Mouse (Mus musculus) liver, adult 2 months (tissue): ENCODE data around the gene Ear14. TPM values are rescaled to one million over a fixed set of nuclear protein-coding genes. Genes with fewer than 3 reads are reported as not detected.
"Not testable (repeated sequence)": the region's sequence is repeated elsewhere in the genome, so short reads cannot be mapped to it uniquely, and the experiment has no call there.

Source experiments
- DNase-seq: peaks from one replicate; pipeline ENCODE4 v3.0.0-alpha.2; 2011; ENCODE audit warnings: low read depth, low spot score; ENCODE audit errors: extremely low read depth
- H3K27ac ChIP-seq: fragments of 200-500 bp; replicated peaks from 2 replicates; pipeline ENCODE4 v1.5.1; 2012; ENCODE audit warnings: low read depth, mild to moderate bottlenecking, control low read depth, inconsistent platforms, low read length; ENCODE audit not compliant: insufficient read depth
- H3K27me3 ChIP-seq: fragments of 200-500 bp; 2 replicates; pipeline ENCODE4 v1.6.1; 2012; ENCODE audit warnings: mild to moderate bottlenecking, moderate library complexity, low read length, inconsistent platforms; ENCODE audit not compliant: control insufficient read depth, insufficient read depth
- H3K36me3 ChIP-seq: fragments of 200-500 bp; 2 replicates; pipeline ENCODE4 v1.6.1; 2012; ENCODE audit warnings: low read length, inconsistent platforms; ENCODE audit not compliant: control insufficient read depth, insufficient read depth
- H3K4me1 ChIP-seq: fragments of 200-500 bp; 2 replicates; pipeline ENCODE4 v1.6.1; 2011; ENCODE audit warnings: low read length; ENCODE audit not compliant: control insufficient read depth, insufficient read depth
- H3K4me3 ChIP-seq: fragments of 200-500 bp; 2 replicates; pipeline ENCODE4 v1.5.1; 2011; ENCODE audit warnings: low read depth, mild to moderate bottlenecking, control low read depth, low read length, moderate library complexity; ENCODE audit not compliant: insufficient read depth
- H3K79me2 ChIP-seq: fragments of 200-500 bp; 2 replicates; pipeline ENCODE4 v1.6.1; 2012; ENCODE audit warnings: inconsistent platforms, mild to moderate bottlenecking, low read length, moderate library complexity; ENCODE audit not compliant: control insufficient read depth, insufficient read depth
- H3K9ac ChIP-seq: fragments of 200-500 bp; 2 replicates; pipeline ENCODE4 v1.6.1; 2012; ENCODE audit warnings: low read depth, mild to moderate bottlenecking, control low read depth, inconsistent platforms, low read length
- CTCF ChIP-seq: fragments of 200-500 bp; IDR thresholded peaks from 2 replicates; pipeline ENCODE4 v1.5.1; 2011; ENCODE audit warnings: low read depth, low read length, control low read depth
- POLR2A ChIP-seq: fragments of 200-500 bp; IDR thresholded peaks from 2 replicates; pipeline ENCODE4 v1.6.1; 2011; ENCODE audit warnings: low read length, control low read depth; ENCODE audit not compliant: insufficient read depth; ENCODE audit errors: extremely low read depth
- WGBS: fragments of 180-500 bp; shearing (Covaris S2); methylation state at CpG from one replicate; pipeline ENCODE4 v1.1.7; 2018; 5-methylcytosine and 5-hydroxymethylcytosine counted together
- polyA plus RNA-seq: library from polyadenylated mRNA; depleted of rRNA; stranded (reverse); fragments of >200 nt; gene quantifications from 2 replicates; pipeline ENCODE4 v1.2.3, GENCODE M21; 2012; rRNA removed
- total RNA-seq: library from RNA; depleted of rRNA; stranded (reverse); fragments of >200 nt; gene quantifications from 2 replicates; pipeline ENCODE4 v1.2.3, GENCODE M21; 2014; rRNA removed

Ear14 gene
- total and polyA plus RNA-seq, 2 experiments, result not detected

DNA sequence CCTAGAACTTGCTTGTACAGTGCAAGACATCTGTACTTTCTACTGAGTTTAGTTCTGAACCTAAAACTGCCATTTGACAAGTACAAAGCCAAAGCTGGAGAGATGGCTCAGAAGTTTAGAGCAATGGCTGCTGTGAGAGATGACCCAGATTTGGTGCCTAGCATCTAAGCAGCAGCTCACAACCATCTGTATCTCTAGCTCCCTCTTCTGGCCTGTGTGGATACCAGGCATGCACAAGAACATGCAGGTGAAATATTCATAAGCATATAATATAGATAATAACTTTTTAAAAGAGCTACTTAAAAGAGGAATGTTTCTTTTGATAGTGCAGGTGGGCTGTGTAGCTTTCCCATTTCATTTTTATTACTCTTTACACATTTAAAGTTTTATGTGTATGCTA is 37.7 kb downstream of the Ear14 start:
- Histone ChIP-seq H3K27me3 (no peaks in the 10 kb centered on the region), H3K27ac (no peak overlapping the region), H3K36me3 (no peaks in the 10 kb centered on the region), H3K79me2 (no peaks in the 10 kb centered on the region), H3K4me3 (no peak overlapping the region), H3K4me1 (no peaks in the 10 kb centered on the region), H3K9ac (no peak overlapping the region)
- peak; percentile 47 for DNase-seq
- TF ChIP-seq POLR2A, result no peak
- TF ChIP-seq CTCF, result peak; percentile 62

DNA sequence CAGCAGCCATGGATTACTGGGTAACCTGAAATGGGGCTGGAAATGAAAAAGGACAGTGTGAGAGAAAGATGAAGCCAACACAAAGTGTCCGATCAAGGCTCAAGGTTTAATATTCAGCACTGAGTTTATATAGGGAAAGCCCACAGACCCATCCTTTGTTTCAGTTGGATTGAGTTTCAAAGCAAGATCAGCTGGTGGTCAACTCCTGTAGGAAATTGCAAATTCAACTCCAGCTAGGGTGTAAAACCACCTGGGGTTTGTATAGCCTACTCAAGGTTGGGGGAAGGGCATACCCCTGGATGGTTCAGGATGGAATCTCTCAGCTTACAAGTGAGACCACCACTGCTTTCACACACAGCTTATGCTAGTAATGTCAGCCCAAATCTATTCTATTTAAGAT is 44.5 kb downstream of the Ear14 start:
- H3K27ac ChIP-seq, result no peak overlapping the region
- no peak for TF ChIP-seq POLR2A
- TF ChIP-seq CTCF, result no peak
- 93% methylated on average over 1 of the region's 1 CpGs for WGBS

DNA sequence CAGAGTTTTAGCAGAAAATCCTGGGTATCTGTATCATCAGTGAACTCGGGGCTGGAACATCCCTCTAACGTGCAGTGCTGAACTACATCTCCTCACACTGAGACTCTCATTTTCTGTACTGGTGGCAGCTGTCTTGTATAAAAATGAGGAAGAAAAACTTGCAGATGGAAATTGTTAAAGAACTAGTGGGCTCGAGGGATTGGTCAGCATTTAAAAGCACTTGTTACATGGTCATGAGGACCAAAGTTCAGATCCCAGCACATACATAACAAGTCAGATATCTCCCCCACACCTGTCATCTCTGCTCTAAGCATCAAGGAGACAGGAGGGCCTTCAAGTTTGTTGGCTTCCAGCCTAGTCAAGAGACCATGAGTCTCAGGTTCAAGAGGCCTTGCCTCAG is 47.2 kb downstream of the Ear14 start:
- H3K4me3 ChIP-seq, result no peak overlapping the region
- H3K36me3 ChIP-seq, result no peaks in the 10 kb centered on the region
- no peak for TF ChIP-seq CTCF
- no peak for TF ChIP-seq POLR2A
- WGBS, result 69% methylated on average over 3 of the region's 3 CpGs
- DNase-seq, result no peak
- H3K27ac ChIP-seq, result no peak overlapping the region
- no peaks in the 10 kb centered on the region for H3K79me2 ChIP-seq
- H3K4me1 ChIP-seq, result no peaks in the 10 kb centered on the region
- H3K9ac ChIP-seq, result no peak overlapping the region
- H3K27me3 ChIP-seq, result no peaks in the 10 kb centered on the region

More for the DNA sequence above, 44.5 kb downstream of the Ear14 start:
- Histone ChIP-seq H3K4me1 (no peaks in the 10 kb centered on the region), H3K27me3 (no peaks in the 10 kb centered on the region), H3K4me3 (no peak overlapping the region), H3K9ac (no peak overlapping the region), H3K79me2 (no peaks in the 10 kb centered on the region), H3K36me3 (no peaks in the 10 kb centered on the region)
- no peak for DNase-seq

DNA sequence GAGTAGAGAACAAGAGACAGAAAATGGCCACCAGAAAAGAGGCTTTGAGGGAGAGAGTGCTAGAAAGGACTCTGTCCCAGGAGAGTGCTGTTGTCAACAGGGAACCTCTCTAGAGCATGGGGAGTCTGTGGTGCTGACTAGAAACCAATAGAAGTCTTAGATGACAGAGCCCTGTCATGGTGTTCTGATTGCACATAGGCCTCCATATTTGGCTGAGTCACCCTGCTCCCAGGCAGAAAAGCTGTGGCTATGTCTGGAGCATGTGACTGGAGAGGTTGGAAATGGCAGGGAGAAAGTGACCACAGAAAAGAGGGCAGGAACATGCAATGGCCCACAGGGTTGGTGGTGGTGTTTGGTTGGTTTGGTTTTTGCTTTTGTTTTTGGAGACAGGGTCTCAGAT is 49.0 kb downstream of the Ear14 start:
- H3K9ac ChIP-seq, H3K4me3 ChIP-seq, H3K36me3 ChIP-seq, H3K79me2 ChIP-seq, H3K4me1 ChIP-seq, H3K27me3 ChIP-seq, H3K27ac ChIP-seq, DNase-seq: not testable (repeated sequence)

DNA sequence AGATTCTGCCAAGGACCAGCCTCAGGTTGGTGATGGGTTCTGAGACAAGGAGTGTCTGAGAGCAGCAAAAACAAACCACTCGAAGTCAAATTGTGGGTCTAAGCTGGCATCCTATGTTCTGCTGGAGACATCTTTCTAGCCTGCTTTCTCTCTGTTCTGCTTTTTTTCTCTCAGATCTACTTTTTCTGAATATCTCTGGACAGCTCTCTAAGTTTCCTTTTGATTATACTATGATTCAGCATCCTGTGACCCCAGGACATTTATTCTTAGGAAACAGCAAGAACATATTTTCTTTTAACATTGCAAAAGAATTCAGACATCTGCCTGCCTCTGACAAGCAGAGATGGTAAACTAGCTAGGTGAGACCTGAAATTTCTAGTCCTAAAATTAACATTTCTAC is 50.4 kb downstream of the Ear14 start:
- H3K27me3 ChIP-seq, result no peaks in the 10 kb centered on the region
- H3K9ac ChIP-seq, result no peak overlapping the region
- no peaks in the 10 kb centered on the region for H3K4me1 ChIP-seq
- H3K36me3 ChIP-seq, result no peaks in the 10 kb centered on the region
- no peak for TF ChIP-seq CTCF
- no peak for TF ChIP-seq POLR2A
- H3K4me3 ChIP-seq, result no peak overlapping the region
- DNase-seq, result peak; percentile 9
- WGBS, result 58% methylated on average over 1 of the region's 1 CpGs
- H3K79me2 ChIP-seq, result no peaks in the 10 kb centered on the region
- no peak overlapping the region for H3K27ac ChIP-seq

Other genes with a start within 250 kb of the Ear14 start
- 0.81 and 1.1 TPM in 2 replicates for gene Pnp2, start 247.4 kb upstream of the Ear14 start, total RNA-seq
- 0.16 TPM in 1 of 2 replicates, not detected in the other for gene Pnp2, start 247.4 kb upstream of the Ear14 start, polyA plus RNA-seq
- 0.09 TPM in 1 of 2 replicates, not detected in the other for gene Rnase10, start 195.6 kb upstream of the Ear14 start, total RNA-seq
- 0.09 and 0.11 TPM in 2 replicates for gene Rnase10, start 195.6 kb upstream of the Ear14 start, polyA plus RNA-seq
- gene Rnase9, start 161.5 kb upstream of the Ear14 start, total RNA-seq, result not detected in 2 replicates
- not detected in 2 replicates for gene Rnase9, start 161.5 kb upstream of the Ear14 start, polyA plus RNA-seq
- gene Rnase11, start 153.2 kb upstream of the Ear14 start, total RNA-seq, result not detected in 2 replicates
- not detected in 2 replicates for gene Rnase11, start 153.2 kb upstream of the Ear14 start, polyA plus RNA-seq
- gene Rnase12, start 145.7 kb upstream of the Ear14 start, total RNA-seq, result 0.27 TPM in 1 of 2 replicates, not detected in the other
- not detected in 2 replicates for gene Rnase12, start 145.7 kb upstream of the Ear14 start, polyA plus RNA-seq
- not detected in 2 replicates for gene Olfr750, start 129.0 kb upstream of the Ear14 start, total RNA-seq
- gene Olfr750, start 129.0 kb upstream of the Ear14 start, polyA plus RNA-seq, result not detected in 2 replicates
- 1,910 and 2,134 TPM in 2 replicates for gene Rnase4, start 112.3 kb upstream of the Ear14 start, total RNA-seq
- gene Rnase4, start 112.3 kb upstream of the Ear14 start, polyA plus RNA-seq, result 1,816 and 2,115 TPM in 2 replicates
- 224 and 249 TPM in 2 replicates for gene Ang, start 112.2 kb upstream of the Ear14 start, total RNA-seq
- 541 and 671 TPM in 2 replicates for gene Ang, start 112.2 kb upstream of the Ear14 start, polyA plus RNA-seq
- not detected in 2 replicates for gene Eddm3b, start 89.0 kb upstream of the Ear14 start, total RNA-seq
- gene Eddm3b, start 89.0 kb upstream of the Ear14 start, polyA plus RNA-seq, result not detected in 2 replicates
- gene Rnase6, start 79.5 kb upstream of the Ear14 start, total RNA-seq, result 1.1 and 1.2 TPM in 2 replicates
- gene Rnase6, start 79.5 kb upstream of the Ear14 start, polyA plus RNA-seq, result 0.57 and 1.0 TPM in 2 replicates
- 7.4 and 28.5 TPM in 2 replicates for gene Rnase1, start 56.6 kb upstream of the Ear14 start, total RNA-seq
- gene Rnase1, start 56.6 kb upstream of the Ear14 start, polyA plus RNA-seq, result 0.09 TPM in 2 replicates
- not detected in 2 replicates for gene Rnase2b, start 41.1 kb upstream of the Ear14 start, total RNA-seq
- not detected in 2 replicates for gene Rnase2b, start 41.1 kb upstream of the Ear14 start, polyA plus RNA-seq
- gene Ang2, start 4.2 kb upstream of the Ear14 start, total RNA-seq, result not detected in 2 replicates
- not detected in 2 replicates for gene Ang2, start 4.2 kb upstream of the Ear14 start, polyA plus RNA-seq
- not detected in 2 replicates for gene Rnase2a, start 52.7 kb downstream of the Ear14 start, total RNA-seq
- gene Rnase2a, start 52.7 kb downstream of the Ear14 start, polyA plus RNA-seq, result not detected in 2 replicates
- not detected in 2 replicates for gene Gm7247, start 158.4 kb downstream of the Ear14 start, total RNA-seq
- gene Gm7247, start 158.4 kb downstream of the Ear14 start, polyA plus RNA-seq, result not detected in 2 replicates
- gene Vmn2r88, start 207.4 kb downstream of the Ear14 start, total RNA-seq, result not detected in 2 replicates
- gene Vmn2r88, start 207.4 kb downstream of the Ear14 start, polyA plus RNA-seq, result not detected in 2 replicates
- not detected in 2 replicates for gene Vmn2r89, start 248.5 kb downstream of the Ear14 start, total RNA-seq
- gene Vmn2r89, start 248.5 kb downstream of the Ear14 start, polyA plus RNA-seq, result not detected in 2 replicates